Mouse (Mus musculus) spleen, embryonic (tissue): Measurements from ENCODE around the gene Rps7.

Source experiments
- CTCF ChIA-PET: fragments of 350-600 bp; sonication (Branson Sonifier 250); formaldehyde crosslinking; loops from one replicate; lab custom pipeline; 2022; lab: Charles Lee

The Rps7 gene

GRCm38 (mm10) chr12:28635535-28636476 lies at the start of gene Rps7:
Rps7 (minus strand) TSS chr12:28635953.
- CTCF ChIA-PET, result interaction anchor here (0.6 to 1.2 kb wide), 4 partner anchors 16 to 26 kb away, joined by 3 read pairs; no protein-coding TSS in a partner anchor

GRCm38 (mm10) chr12:28684674-28685073 lies 48.9 kb upstream of the Rps7 start:
- CTCF ChIA-PET, result interaction anchor here (0.7 kb wide), 1 partner anchor 24 kb away, joined by 15 read pairs; no protein-coding TSS in a partner anchor

- CTCF ChIA-PET, result no interaction called here
Measured at GRCm38 (mm10) chr12:28675925-28676209, 40.1 kb upstream of the Rps7 start.

GRCm38 (mm10) chr12:28675121-28675924 lies 39.6 kb upstream of the Rps7 start, which contains the start of gene Adi1:
Adi1 (plus strand) TSS chr12:28675231.
- CTCF ChIA-PET, result no interaction called here

- CTCF ChIA-PET, result no interaction called here
Measured at GRCm38 (mm10) chr12:28674038-28674720, 38.4 kb upstream of the Rps7 start.

- CTCF ChIA-PET, result no interaction called here
Measured at GRCm38 (mm10) chr12:28667287-28667686, 31.5 kb upstream of the Rps7 start.

GRCm38 (mm10) chr12:28666734-28667133 lies 31.0 kb upstream of the Rps7 start:
- CTCF ChIA-PET, result no interaction called here

- CTCF ChIA-PET, result interaction anchor here (1.3 kb wide), 1 partner anchor 26 kb away, joined by 3 read pairs; no protein-coding TSS in a partner anchor
Measured at GRCm38 (mm10) chr12:28662628-28663027, 26.9 kb upstream of the Rps7 start.

- CTCF ChIA-PET, result no interaction called here
Measured at GRCm38 (mm10) chr12:28649141-28650110, 13.7 kb upstream of the Rps7 start, which contains the start of gene Rnaseh1. Rnaseh1 (plus strand) TSS chr12:28649602.

GRCm38 (mm10) chr12:28638778-28639177 lies 3.0 kb upstream of the Rps7 start:
- CTCF ChIA-PET, result no interaction called here

- CTCF ChIA-PET, result interaction anchor here (0.6 to 1.1 kb wide), 2 partner anchors 20 to 25 kb away, joined by 3 read pairs; no protein-coding TSS in a partner anchor
Measured at GRCm38 (mm10) chr12:28636543-28636942, 790 bp upstream of the Rps7 start.

GRCm38 (mm10) chr12:28635058-28635534 lies 657 bp downstream of the Rps7 start:
- CTCF ChIA-PET, result interaction anchor here (0.6 to 1.2 kb wide), 2 partner anchors 16 to 17 kb away, joined by 3 read pairs; no protein-coding TSS in a partner anchor

GRCm38 (mm10) chr12:28628436-28628835 lies 7.3 kb downstream of the Rps7 start:
- CTCF ChIA-PET, result no interaction called here

GRCm38 (mm10) chr12:28627092-28627491 lies 8.7 kb downstream of the Rps7 start:
- CTCF ChIA-PET, result no interaction called here

- CTCF ChIA-PET, result no interaction called here
Measured at GRCm38 (mm10) chr12:28625407-28625806, 10.3 kb downstream of the Rps7 start.

- CTCF ChIA-PET, result no interaction called here
Measured at GRCm38 (mm10) chr12:28624251-28624650, 11.5 kb downstream of the Rps7 start.

- CTCF ChIA-PET, result no interaction called here
Measured at GRCm38 (mm10) chr12:28623195-28623594, 12.6 kb downstream of the Rps7 start, which contains the start of gene Colec11. Colec11 (minus strand) TSS chr12:28623377.

- CTCF ChIA-PET, result no interaction called here
Measured at GRCm38 (mm10) chr12:28622641-28623040, 13.1 kb downstream of the Rps7 start.

GRCm38 (mm10) chr12:28622167-28622532 lies 13.6 kb downstream of the Rps7 start:
- CTCF ChIA-PET, result no interaction called here
